Mouse (Mus musculus): ENCODE results near the gene Nup37. TPM values are rescaled to one million over a fixed set of nuclear protein-coding genes. Genes with fewer than 3 reads are reported as not detected.

Gene Nup37
- polyA plus RNA-seq (2015; fragmentation: Nextera tagmentation; extraction: Ambion mirVana) = 66.6 and 72.7 TPM in 2 replicates

DNA sequence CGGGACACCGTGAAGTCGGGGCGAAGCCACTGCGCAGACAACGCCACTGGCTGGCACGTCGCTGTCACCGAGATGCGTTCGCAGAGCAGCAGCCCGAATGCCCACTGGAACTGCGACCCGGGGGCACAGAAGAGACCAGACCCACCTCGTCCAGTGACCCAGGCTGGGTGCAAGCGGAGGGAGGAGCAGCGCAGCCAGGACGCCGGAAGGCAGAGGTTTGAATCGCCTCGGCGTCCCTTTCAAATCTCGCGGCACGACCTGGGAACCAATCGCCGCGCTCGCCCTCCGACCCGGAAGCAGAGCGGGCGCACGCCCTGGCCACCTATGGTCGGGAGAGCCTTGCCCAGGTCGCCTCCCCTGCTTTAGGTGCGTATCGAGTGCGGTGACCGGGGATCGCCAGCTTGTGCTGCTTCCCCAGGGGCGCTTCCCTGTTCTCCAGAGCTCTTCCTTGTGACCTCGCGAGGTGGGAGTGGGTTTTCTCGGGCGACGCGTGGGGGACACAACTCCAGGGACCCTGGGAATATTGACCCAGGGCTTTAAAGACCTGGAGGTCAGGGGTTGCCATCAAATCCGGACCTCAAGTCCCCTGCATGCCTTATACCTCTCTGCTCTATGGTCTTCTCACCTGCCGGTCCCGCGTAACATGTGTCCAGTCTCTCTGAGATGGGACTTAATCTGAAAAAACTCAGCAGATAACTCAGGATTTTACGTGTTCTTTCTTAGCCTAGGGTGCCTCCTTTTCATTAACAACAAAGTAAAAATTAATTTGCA, at the start of gene Nup37, which contains the start of gene Parpbp:
TSS of gene Nup37 (plus strand) at position 286 of the 771 bp plus-strand sequence.
TSS of gene Parpbp (minus strand) at position 235 of the 771 bp plus-strand sequence.
- Histone ChIP-seq H3K9ac (peak within 1 kb of the TSS; percentile 79), H3K27me3 (no peaks in the 10 kb centered on the region), H3K4me2 (peak within 1 kb of the TSS; percentile 73), H3K36me3 (ENCODE audit: poor library complexity, severe bottlenecking) (peaks cover 22% of the 10 kb centered on the region), H3K4me1 (peaks cover 27% of the 10 kb centered on the region), H3K27ac (no peak within 1 kb of the TSS), H3K9me3 (replicated peaks) (no peaks in the 10 kb centered on the region), H3K4me3 (peak within 1 kb of the TSS; percentile 82)
- ATAC-seq = peak; percentile 99
- WGBS = under 1% methylated on average over 53 of the region's 53 CpGs

DNA sequence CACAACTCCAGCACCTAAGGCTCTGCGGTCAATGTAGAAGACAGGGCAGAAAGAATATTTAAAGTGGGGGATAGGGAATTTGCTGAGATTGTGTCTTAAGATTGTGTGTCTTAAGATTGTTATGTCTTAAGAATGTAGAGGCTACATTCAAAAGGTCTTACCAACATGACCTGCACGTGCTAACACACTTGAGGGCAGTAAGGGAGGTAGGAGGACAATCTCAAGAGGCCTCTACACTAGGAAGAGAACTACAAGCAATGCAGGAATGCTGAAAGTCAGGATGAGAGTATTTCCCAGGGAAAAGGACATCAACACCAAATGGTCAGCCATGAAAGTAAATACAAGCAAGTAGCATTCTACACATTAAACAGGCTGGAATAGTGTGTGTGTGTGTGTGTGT, 40.6 kb upstream of the Nup37 start:
- no peak for ATAC-seq
- Histone ChIP-seq H3K27me3 (no peaks in the 10 kb centered on the region), H3K9me3 (replicated peaks) (no peaks in the 10 kb centered on the region), H3K4me3 (no peak overlapping the region), H3K36me3 (ENCODE audit: poor library complexity, severe bottlenecking) (peaks cover 6% of the 10 kb centered on the region; the same call in 1 of the 2 replicates), H3K4me1 (no peaks in the 10 kb centered on the region), H3K27ac (no peak overlapping the region), H3K4me2 (no peak overlapping the region), H3K9ac (no peak overlapping the region)
- 91% methylated on average over 2 of the region's 2 CpGs for WGBS

DNA sequence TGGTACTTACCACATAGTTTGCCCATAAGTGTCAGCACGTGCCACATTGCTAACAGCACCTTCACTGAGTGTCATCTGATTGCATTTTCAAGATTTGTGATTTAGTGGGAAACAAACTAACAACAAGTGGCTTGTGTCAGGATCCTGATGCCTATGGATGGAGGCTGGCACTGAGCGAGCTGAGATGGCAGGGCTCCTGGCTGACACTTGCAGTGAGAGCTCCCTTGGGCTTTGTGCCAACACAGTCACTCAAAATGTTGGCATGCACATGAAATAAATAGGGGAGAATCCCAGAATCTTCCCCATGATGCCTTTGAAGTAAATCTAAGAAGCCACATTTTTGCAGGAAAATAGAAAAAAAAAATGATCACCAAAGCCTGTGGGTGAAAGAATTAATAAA, 33.5 kb upstream of the Nup37 start:
- 0 out of 2 replicates have a peak, but pooled peaks have one; percentile 53 for ATAC-seq
- no peak overlapping the region for H3K9ac ChIP-seq
- 78% methylated on average over 2 of the region's 2 CpGs for WGBS
- no peak overlapping the region for H3K4me2 ChIP-seq
- no peaks in the 10 kb centered on the region for H3K9me3 ChIP-seq (replicated peaks)
- no peak overlapping the region for H3K27ac ChIP-seq
- H3K4me1 ChIP-seq = no peaks in the 10 kb centered on the region
- peaks cover 12% of the 10 kb centered on the region for H3K36me3 ChIP-seq (ENCODE audit: poor library complexity, severe bottlenecking)
- H3K27me3 ChIP-seq = no peaks in the 10 kb centered on the region
- no peak overlapping the region for H3K4me3 ChIP-seq

DNA sequence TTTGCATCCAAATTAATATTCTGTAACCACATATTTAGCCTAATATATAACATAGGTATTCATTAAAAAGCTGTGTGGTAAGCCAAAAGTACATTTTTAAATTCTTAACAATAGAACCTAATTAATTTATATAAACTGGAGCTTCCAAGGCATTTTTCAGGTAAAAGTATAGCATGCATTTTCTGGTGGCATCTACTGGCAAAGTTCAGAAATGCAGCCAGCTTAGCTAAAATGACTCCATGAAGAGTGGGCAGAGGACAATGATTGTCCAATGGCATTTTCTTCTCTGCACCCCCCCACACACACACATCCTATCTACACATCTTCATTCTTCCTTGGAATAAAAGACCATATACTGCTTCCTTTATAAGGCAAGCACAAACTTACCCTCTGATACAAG, 27.1 kb upstream of the Nup37 start:
- Histone ChIP-seq H3K27me3 (no peaks in the 10 kb centered on the region), H3K4me1 (no peaks in the 10 kb centered on the region), H3K9ac (no peak overlapping the region), H3K4me3 (no peak overlapping the region), H3K36me3 (ENCODE audit: poor library complexity, severe bottlenecking) (peaks cover 8% of the 10 kb centered on the region), H3K27ac (no peak overlapping the region), H3K9me3 (replicated peaks) (no peaks in the 10 kb centered on the region), H3K4me2 (no peak overlapping the region)
- ATAC-seq = no peak

DNA sequence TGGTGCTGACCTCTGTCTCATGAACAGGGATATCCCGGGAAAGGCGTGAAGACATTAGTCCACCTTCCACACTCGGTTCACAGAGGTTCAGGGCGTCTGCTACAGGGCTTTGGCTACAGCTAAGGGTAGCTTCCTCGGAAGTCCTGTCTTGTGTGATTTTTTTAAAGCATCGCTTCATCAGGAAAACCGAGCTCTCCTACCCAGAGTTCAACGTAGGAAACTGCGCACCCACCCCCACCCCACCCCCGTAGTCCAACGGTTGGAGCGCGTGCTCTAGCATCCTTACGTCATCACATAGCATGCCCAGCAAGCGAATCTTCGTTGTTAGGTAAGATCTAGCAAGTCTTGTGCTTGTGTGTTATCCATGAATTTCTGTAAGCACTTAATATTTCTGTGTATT, 11.2 kb upstream of the Nup37 start:
- no peak overlapping the region for H3K9ac ChIP-seq
- no peak overlapping the region for H3K4me3 ChIP-seq
- peaks cover 4% of the 10 kb centered on the region; the same call in 1 of the 2 replicates for H3K36me3 ChIP-seq (ENCODE audit: poor library complexity, severe bottlenecking)
- no peak overlapping the region for H3K27ac ChIP-seq
- 96% methylated on average over 16 of the region's 16 CpGs for WGBS
- no peak for ATAC-seq
- no peaks in the 10 kb centered on the region for H3K4me1 ChIP-seq
- no peaks in the 10 kb centered on the region for H3K9me3 ChIP-seq (replicated peaks)
- H3K27me3 ChIP-seq = no peaks in the 10 kb centered on the region
- no peak overlapping the region for H3K4me2 ChIP-seq

DNA sequence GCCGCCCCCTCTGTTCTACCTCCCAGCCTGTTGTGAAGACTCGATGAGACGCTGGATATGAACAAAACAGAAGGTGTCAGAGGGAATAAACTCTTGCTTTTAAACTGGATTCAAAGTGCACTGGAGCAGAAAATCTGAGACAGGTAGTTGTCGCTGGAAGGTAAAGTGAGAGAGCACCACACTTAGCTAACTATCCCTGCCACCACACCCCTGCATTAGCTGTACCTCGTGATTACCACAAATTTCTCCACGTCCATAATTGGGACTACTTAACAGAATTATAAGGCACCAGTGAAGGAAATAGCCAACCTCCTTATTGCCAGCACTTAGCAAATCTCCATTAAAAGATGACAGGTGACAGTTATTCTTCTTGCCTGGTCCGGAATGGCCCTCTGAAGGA, 605 bp upstream of the Nup37 start:
- Histone ChIP-seq H3K9ac (peak overlapping the region; percentile 79), H3K9me3 (replicated peaks) (no peaks in the 10 kb centered on the region), H3K4me3 (peak overlapping the region; percentile 82), H3K27ac (no peak overlapping the region), H3K4me2 (peak overlapping the region; percentile 73), H3K4me1 (peaks cover 27% of the 10 kb centered on the region), H3K27me3 (no peaks in the 10 kb centered on the region), H3K36me3 (ENCODE audit: poor library complexity, severe bottlenecking) (peaks cover 22% of the 10 kb centered on the region)
- no peak for ATAC-seq
- 13% methylated on average over 7 of the region's 7 CpGs for WGBS

DNA sequence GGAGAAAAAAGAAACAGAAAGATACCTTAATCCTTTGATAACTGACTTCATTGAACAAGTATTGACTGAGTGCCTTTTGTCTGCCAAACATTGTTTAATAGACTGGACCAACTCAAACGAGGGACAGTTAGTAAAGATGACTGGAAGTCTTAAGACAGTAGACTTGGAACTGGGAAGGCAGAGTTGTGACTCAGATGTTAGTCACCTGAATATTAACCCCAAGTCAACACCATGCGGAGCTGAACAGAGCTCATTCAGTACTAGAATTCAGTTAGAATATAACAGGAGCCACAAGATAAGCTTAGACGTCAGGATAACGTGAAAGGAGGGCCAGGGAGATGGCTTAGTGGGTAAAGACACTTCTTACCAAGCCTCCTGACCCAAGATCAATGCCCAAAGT, 3.6 kb downstream of the Nup37 start:
- no peaks in the 10 kb centered on the region for H3K9me3 ChIP-seq (replicated peaks)
- ATAC-seq = no peak
- peaks cover 35% of the 10 kb centered on the region for H3K36me3 ChIP-seq (ENCODE audit: poor library complexity, severe bottlenecking)
- no peak overlapping the region for H3K9ac ChIP-seq
- H3K4me3 ChIP-seq = no peak overlapping the region
- no peak overlapping the region for H3K4me2 ChIP-seq
- 83% methylated on average over 4 of the region's 4 CpGs for WGBS
- no peaks in the 10 kb centered on the region for H3K27me3 ChIP-seq
- H3K4me1 ChIP-seq = peaks cover 18% of the 10 kb centered on the region
- no peak overlapping the region for H3K27ac ChIP-seq

DNA sequence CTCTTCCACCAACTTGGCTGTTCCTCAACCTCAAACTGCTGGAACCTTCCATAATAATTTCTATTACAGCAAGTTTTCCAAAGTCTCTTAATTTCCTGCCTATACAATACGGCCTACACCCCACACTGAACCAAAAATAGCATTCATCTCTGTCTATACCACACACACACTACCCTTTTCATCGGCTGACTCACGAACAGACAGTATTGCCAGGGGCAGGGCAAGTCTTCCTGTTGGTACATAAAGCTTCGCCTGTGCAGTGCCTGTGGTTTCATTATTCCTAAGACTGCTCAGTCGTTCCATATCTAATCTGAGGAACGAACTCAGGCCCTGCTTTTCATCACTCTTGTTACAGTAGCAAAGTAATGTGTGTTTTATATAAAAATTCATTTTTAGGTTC, 4.9 kb downstream of the Nup37 start:
- Histone ChIP-seq H3K4me1 (peaks cover 7% of the 10 kb centered on the region), H3K27me3 (no peaks in the 10 kb centered on the region), H3K4me3 (no peak overlapping the region), H3K9ac (no peak overlapping the region), H3K9me3 (replicated peaks) (no peaks in the 10 kb centered on the region), H3K27ac (no peak overlapping the region), H3K4me2 (no peak overlapping the region), H3K36me3 (ENCODE audit: poor library complexity, severe bottlenecking) (peaks cover 42% of the 10 kb centered on the region)
- ATAC-seq = no peak
- 91% methylated on average over 6 of the region's 6 CpGs for WGBS

DNA sequence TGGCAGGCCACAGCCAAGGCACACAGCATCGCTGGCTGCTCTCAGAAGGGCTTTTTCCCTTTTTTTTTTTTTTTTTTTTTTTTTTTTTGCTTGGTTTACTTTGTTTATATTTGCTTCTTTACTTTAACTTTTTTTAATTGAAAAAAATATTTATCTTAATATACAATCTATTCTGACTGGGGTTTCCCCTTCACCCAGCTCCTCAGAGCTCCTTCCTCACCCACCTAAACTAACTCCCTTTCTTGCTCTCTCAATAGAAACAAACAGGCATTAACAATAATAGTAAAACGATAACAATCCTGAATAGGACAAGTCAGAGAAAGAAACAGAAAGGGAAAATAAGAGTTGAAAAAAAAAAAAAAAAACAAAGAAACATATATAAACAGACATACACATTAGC, 15.3 kb downstream of the Nup37 start:
- H3K9ac ChIP-seq = no peak overlapping the region
- H3K27me3 ChIP-seq = no peaks in the 10 kb centered on the region
- H3K36me3 ChIP-seq (ENCODE audit: poor library complexity, severe bottlenecking) = peaks cover 49% of the 10 kb centered on the region; the same call in 1 of the 2 replicates
- no peak overlapping the region for H3K4me2 ChIP-seq
- no peak overlapping the region for H3K4me3 ChIP-seq
- no peak for ATAC-seq
- H3K27ac ChIP-seq = no peak overlapping the region
- H3K9me3 ChIP-seq (replicated peaks) = no peaks in the 10 kb centered on the region
- H3K4me1 ChIP-seq = no peaks in the 10 kb centered on the region
- 93% methylated on average over 2 of the region's 2 CpGs for WGBS

DNA sequence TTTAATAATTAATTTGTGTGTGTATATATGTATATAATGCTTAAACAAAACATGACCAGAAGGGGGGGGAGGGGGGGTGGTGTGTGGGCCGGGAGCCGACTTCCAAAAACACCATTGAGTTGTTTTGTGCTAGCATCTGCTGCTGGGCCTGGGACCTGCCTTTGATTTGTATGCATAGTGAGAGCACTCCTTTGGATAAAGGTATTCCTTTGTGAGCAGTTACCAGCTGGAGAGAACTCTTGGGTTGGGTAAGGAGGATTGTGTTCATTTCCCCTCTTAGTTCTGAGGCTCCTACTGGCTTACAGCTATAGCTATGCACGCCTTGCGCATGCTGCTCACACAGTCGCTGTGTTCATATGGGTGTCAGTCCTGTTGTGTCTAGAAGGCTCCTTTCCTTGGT, 15.9 kb downstream of the Nup37 start:
- Histone ChIP-seq H3K9ac (no peak overlapping the region), H3K27me3 (no peaks in the 10 kb centered on the region), H3K36me3 (ENCODE audit: poor library complexity, severe bottlenecking) (peaks cover 49% of the 10 kb centered on the region; the same call in 1 of the 2 replicates), H3K9me3 (replicated peaks) (no peaks in the 10 kb centered on the region), H3K4me2 (no peak overlapping the region), H3K27ac (no peak overlapping the region), H3K4me1 (no peaks in the 10 kb centered on the region), H3K4me3 (no peak overlapping the region)
- no peak for ATAC-seq
- WGBS = 92% methylated on average over 5 of the region's 5 CpGs

DNA sequence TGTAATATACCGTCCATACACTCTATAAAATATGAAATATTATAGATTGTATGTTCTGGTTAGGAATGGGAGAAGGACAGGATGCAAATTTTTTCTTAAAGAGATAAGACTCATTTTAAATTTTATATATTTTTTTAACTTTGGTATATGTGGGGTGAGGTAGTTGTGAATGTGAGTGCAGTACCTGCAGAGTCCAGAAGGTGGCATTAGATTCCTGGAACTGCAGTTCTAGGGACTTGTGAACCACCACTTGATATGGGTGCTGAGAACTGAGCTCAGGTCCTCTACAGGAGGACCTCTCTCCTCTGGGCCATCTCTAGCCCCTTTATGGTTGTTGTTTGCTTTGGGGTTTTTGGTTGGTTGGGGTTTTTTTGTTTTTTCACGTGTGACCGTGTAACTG, 19.4 kb downstream of the Nup37 start:
- peaks cover 36% of the 10 kb centered on the region; the same call in 1 of the 2 replicates for H3K36me3 ChIP-seq (ENCODE audit: poor library complexity, severe bottlenecking)
- no peak overlapping the region for H3K4me2 ChIP-seq
- H3K27me3 ChIP-seq = no peaks in the 10 kb centered on the region
- no peaks in the 10 kb centered on the region for H3K9me3 ChIP-seq (replicated peaks)
- no peak overlapping the region for H3K27ac ChIP-seq
- WGBS = 95% methylated on average over 3 of the region's 3 CpGs
- no peak overlapping the region for H3K9ac ChIP-seq
- ATAC-seq = no peak
- no peaks in the 10 kb centered on the region for H3K4me1 ChIP-seq
- no peak overlapping the region for H3K4me3 ChIP-seq

DNA sequence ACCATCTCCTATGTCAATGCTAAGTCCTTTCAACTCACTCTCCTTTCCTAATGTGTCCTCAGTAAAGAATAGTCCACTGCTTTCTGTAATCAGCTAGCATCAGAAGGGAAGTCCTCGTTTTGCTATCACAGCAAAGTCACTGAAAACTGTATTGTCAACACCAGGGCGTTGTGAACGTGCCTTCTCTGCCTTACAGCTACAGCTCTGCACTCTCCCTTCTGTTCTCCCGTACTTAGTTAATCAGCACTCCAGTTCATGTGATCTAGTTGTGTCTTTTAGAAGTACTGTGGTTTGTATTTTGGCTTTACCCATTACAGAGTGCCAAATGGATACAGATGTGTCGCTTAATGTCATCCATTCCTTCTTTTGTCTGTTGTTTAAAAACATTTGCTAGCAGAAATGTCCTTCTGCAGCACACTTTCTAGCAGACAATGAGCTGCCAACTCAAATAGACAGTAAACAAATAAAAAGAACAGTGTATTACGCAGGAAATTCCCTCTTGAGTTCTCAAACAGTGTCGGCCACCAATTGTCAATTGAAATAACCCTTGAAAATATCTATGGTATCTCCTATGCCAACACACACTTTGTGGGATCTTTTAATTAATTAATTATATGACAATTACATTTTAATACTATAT, 20.8 kb downstream of the Nup37 start:
- H3K4me2 ChIP-seq = no peak overlapping the region
- H3K36me3 ChIP-seq (ENCODE audit: poor library complexity, severe bottlenecking) = peaks cover 29% of the 10 kb centered on the region; the same call in 1 of the 2 replicates
- WGBS = 83% methylated on average over 7 of the region's 7 CpGs
- H3K9me3 ChIP-seq (replicated peaks) = no peaks in the 10 kb centered on the region
- no peak overlapping the region for H3K9ac ChIP-seq
- no peak overlapping the region for H3K27ac ChIP-seq
- H3K4me3 ChIP-seq = no peak overlapping the region
- no peaks in the 10 kb centered on the region for H3K4me1 ChIP-seq
- no peak for ATAC-seq
- H3K27me3 ChIP-seq = no peaks in the 10 kb centered on the region

Measured in forebrain, embryonic 13.5 days (tissue).